Mouse (Mus musculus) adrenal gland (tissue): ENCODE data around the gene Myadml2.

Experiments
- intact Hi-C: fragments of 180-260 bp; cut with DNase I; formaldehyde crosslinking; loops from one replicate; pipeline ENCODE4 v1.15.1; 2025

The Myadml2 gene

GRCm38 (mm10) chr11:120661076-120661460 is 13.1 kb upstream of the Myadml2 start, which contains the start of gene Notum:
Gene Notum (minus strand): TSS chr11:120661175.
- intact Hi-C loops: no loop called here

GRCm38 (mm10) chr11:120660301-120661075 is 12.5 kb upstream of the Myadml2 start:
- intact Hi-C loops: no loop called here

GRCm38 (mm10) chr11:120659509-120660300 is 11.7 kb upstream of the Myadml2 start:
- intact Hi-C loops: loop anchor here (2.0 to 5.0 kb wide), 2 partner anchors 53 to 118 kb away; partner anchors contain the start of genes Cenpx and Lrrc45

GRCm38 (mm10) chr11:120658876-120659410 is 11.0 kb upstream of the Myadml2 start:
- intact Hi-C loops: loop anchor here (2.0 to 5.0 kb wide), 2 partner anchors 54 to 118 kb away; partner anchors contain the start of genes Cenpx and Lrrc45

- intact Hi-C loops: loop anchor here (5.0 kb wide), 1 partner anchor 120 kb away; no protein-coding TSS in a partner anchor
Observed at GRCm38 (mm10) chr11:120657301-120657700, 9.3 kb upstream of the Myadml2 start.

- intact Hi-C loops: loop anchor here (5.0 kb wide), 1 partner anchor 123 kb away; no protein-coding TSS in a partner anchor
Observed at GRCm38 (mm10) chr11:120654741-120655140, 6.8 kb upstream of the Myadml2 start.

GRCm38 (mm10) chr11:120651872-120652271 is 3.9 kb upstream of the Myadml2 start:
- intact Hi-C loops: no loop called here

GRCm38 (mm10) chr11:120647047-120647830 is 719 bp downstream of the Myadml2 start:
- intact Hi-C loops: no loop called here

GRCm38 (mm10) chr11:120643601-120643987 is 4.4 kb downstream of the Myadml2 start, which contains the start of gene Pycr1:
Gene Pycr1 (minus strand): TSS chr11:120643769.
- intact Hi-C loops: no loop called here

- intact Hi-C loops: no loop called here
Observed at GRCm38 (mm10) chr11:120642939-120643600, 4.9 kb downstream of the Myadml2 start.

- intact Hi-C loops: no loop called here
Observed at GRCm38 (mm10) chr11:120641869-120642268, 6.1 kb downstream of the Myadml2 start.

GRCm38 (mm10) chr11:120641255-120641654 is 6.7 kb downstream of the Myadml2 start:
- intact Hi-C loops: no loop called here

- intact Hi-C loops: no loop called here
Observed at GRCm38 (mm10) chr11:120634810-120635209, 13.1 kb downstream of the Myadml2 start.

GRCm38 (mm10) chr11:120633520-120634343 is 14.2 kb downstream of the Myadml2 start, which contains the start of gene Mafg:
Gene Mafg (minus strand): TSS chr11:120633600.
- intact Hi-C loops: no loop called here

- intact Hi-C loops: no loop called here
Observed at GRCm38 (mm10) chr11:120632559-120633519, 15.1 kb downstream of the Myadml2 start.

- intact Hi-C loops: no loop called here
Observed at GRCm38 (mm10) chr11:120631726-120632448, 16.1 kb downstream of the Myadml2 start.
